14 mouse cellular contexts compared by ENCODE assay signal in the genomic region with DNA sequence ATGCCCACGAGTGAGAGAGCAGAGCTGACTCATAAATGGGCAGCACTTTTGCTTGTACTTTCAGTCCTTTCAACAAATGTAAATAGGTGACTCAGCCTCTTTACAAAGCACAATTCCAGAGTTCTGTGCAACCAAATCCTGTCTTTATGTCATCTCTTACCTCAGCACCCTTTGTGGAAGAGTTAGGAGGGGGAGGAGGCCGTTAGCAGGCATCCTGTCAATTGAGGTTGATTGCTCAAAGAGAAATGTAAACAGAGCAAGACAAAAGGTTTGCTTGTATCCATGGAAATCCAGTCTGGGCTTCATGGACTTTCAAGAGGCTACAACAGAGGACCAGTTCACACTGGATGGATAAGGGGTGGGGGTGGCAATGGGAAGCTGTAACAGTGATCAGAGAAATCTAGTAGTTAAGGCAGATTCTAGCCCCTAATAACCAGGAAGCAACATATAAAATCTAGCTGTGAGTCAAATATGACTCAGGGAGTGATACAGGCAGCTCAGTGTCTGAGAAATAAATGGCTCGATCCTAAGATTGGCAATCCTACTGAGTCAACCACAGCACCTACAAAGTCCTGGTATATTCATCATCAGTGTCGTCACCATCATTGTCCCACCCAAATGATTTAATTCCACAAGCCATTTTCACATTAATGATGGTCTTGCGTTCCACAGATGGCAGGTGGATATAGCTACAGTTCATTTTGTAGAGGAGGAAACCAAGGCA.
A peak's percentile ranks its signal among the peaks of the same experiment; 100 is the strongest.
DNase-seq lines count a peak whose midpoint lies in the region; ATAC-seq and TF ChIP-seq lines count a peak whose summit lies in the region.
"Had no signal": no experiment of that assay in that cellular context is flagged by ENCODE, and none has a peak within 500 bp of the region (broad histone marks: within the 10 kb centered on the region; RNA-seq: fewer than 3 reads in every experiment).

No protein-coding gene starts in this region.

- H3K27ac ChIP-seq in lung, postnatal 0 days (ENCODE audit: low read length): no peak overlapping the region
- no peak overlapping the region for H3K27ac ChIP-seq in hindbrain, embryonic 13.5 days
- no peak overlapping the region for H3K27ac ChIP-seq in stomach, embryonic 15.5 days
- H3K27ac ChIP-seq: heart, embryonic 15.5 days; kidney, postnatal 0 days; liver, embryonic 13.5 days had no signal

- intact Hi-C loops in gastrocnemius, postnatal 36 days (cut with DNase I): no loop called here

- H3K27me3 ChIP-seq in lung, postnatal 0 days (replicated peaks; ENCODE audit: insufficient read depth, low read length): no peaks in the 10 kb centered on the region
- no peaks in the 10 kb centered on the region for H3K27me3 ChIP-seq in hindbrain, embryonic 13.5 days
- H3K27me3 ChIP-seq in stomach, embryonic 15.5 days (replicated peaks): no peaks in the 10 kb centered on the region
- H3K27me3 ChIP-seq: heart, embryonic 15.5 days; liver, embryonic 13.5 days; megakaryocyte, embryonic 14.5 days had no signal

- no peak for TF ChIP-seq CTCF in lung, postnatal 0 days (IDR thresholded peaks at IDR 0.05)

- TF ChIP-seq EP300 in lung, postnatal 0 days (IDR thresholded peaks at IDR 0.05): no peak

- DNase-seq in lung, postnatal 0 days (ENCODE audit: low spot score): peak; percentile 42
- DNase-seq in lung, postnatal 25 days (ENCODE audit: low spot score): no peak
- DNase-seq in embryo, embryonic 9.5 days (ENCODE audit: extremely low spot score): peak; percentile 14
- DNase-seq in thymus, postnatal 10 days (ENCODE audit: low spot score in 2 of 2): no peak
- DNase-seq in gastrocnemius, postnatal 36 days: no peak
- DNase-seq in gastrocnemius, postnatal 4 days (ENCODE audit: low spot score in 2 of 2): no peak
- DNase-seq: adrenal gland, postnatal 10 days; cerebellum, adult 9-11 months; liver, embryonic 13.5 days had no signal

- no peaks in the 10 kb centered on the region for H3K4me1 ChIP-seq in lung, postnatal 0 days (ENCODE audit: insufficient read depth, low read depth, low read length)
- no peaks in the 10 kb centered on the region; the same call in 1 of the 2 replicates for H3K4me1 ChIP-seq in hindbrain, embryonic 13.5 days (replicated peaks)
- no peaks in the 10 kb centered on the region for H3K4me1 ChIP-seq in stomach, embryonic 15.5 days
- H3K4me1 ChIP-seq: heart, embryonic 15.5 days; liver, embryonic 13.5 days; megakaryocyte, embryonic 14.5 days had no signal

- no peak overlapping the region for H3K9ac ChIP-seq in lung, postnatal 0 days (replicated peaks; ENCODE audit: low read depth)
- no peak overlapping the region for H3K9ac ChIP-seq in hindbrain, embryonic 13.5 days
- H3K9ac ChIP-seq in stomach, embryonic 15.5 days: no peak overlapping the region
- H3K9ac ChIP-seq: heart, embryonic 15.5 days; liver, embryonic 13.5 days had no signal

- 54% methylated on average over 5 of the region's 5 CpGs for WGBS in lung, postnatal 0 days
- WGBS in hindbrain, embryonic 13.5 days: 56% methylated on average over 5 of the region's 5 CpGs
- 53% methylated on average over 5 of the region's 5 CpGs for WGBS in stomach, embryonic 15.5 days

- H3K4me2 ChIP-seq in lung, postnatal 0 days (replicated peaks; ENCODE audit: low read depth, low read length): no peak overlapping the region
- H3K4me2 ChIP-seq in hindbrain, embryonic 13.5 days: no peak overlapping the region
- H3K4me2 ChIP-seq in stomach, embryonic 15.5 days: no peak overlapping the region
- H3K4me2 ChIP-seq: heart, embryonic 15.5 days; liver, embryonic 13.5 days had no signal

- no peak overlapping the region for H3K4me3 ChIP-seq in lung, postnatal 0 days (ENCODE audit: low read depth, low read length)
- no peak overlapping the region for H3K4me3 ChIP-seq in hindbrain, embryonic 13.5 days
- no peak overlapping the region for H3K4me3 ChIP-seq in stomach, embryonic 15.5 days (replicated peaks)
- H3K4me3 ChIP-seq: heart, embryonic 15.5 days; liver, embryonic 13.5 days; megakaryocyte, embryonic 14.5 days had no signal

- no peaks in the 10 kb centered on the region for H3K9me3 ChIP-seq in lung, postnatal 0 days (ENCODE audit: low read length)
- H3K9me3 ChIP-seq in hindbrain, embryonic 13.5 days: no peaks in the 10 kb centered on the region
- H3K9me3 ChIP-seq in stomach, embryonic 15.5 days: no peaks in the 10 kb centered on the region
- H3K9me3 ChIP-seq: heart, embryonic 15.5 days; liver, embryonic 13.5 days; megakaryocyte, embryonic 14.5 days had no signal

- ATAC-seq in lung, postnatal 0 days: peak; percentile 28; the same call in 1 of the 2 replicates
- ATAC-seq in hindbrain, embryonic 13.5 days (ENCODE audit: low FRiP score): peak; percentile 75
- peak; percentile 79 for ATAC-seq in stomach, embryonic 15.5 days (ENCODE audit: insufficient read depth, low FRiP score, low read depth)

- H3K36me3 ChIP-seq in lung, postnatal 0 days (ENCODE audit: insufficient read depth, low read length): no peaks in the 10 kb centered on the region
- H3K36me3 ChIP-seq in hindbrain, embryonic 13.5 days: no peaks in the 10 kb centered on the region
- no peaks in the 10 kb centered on the region for H3K36me3 ChIP-seq in stomach, embryonic 15.5 days
- H3K36me3 ChIP-seq: heart, embryonic 15.5 days; liver, embryonic 13.5 days had no signal

Comparison
In these comparisons a context has a peak if more than half of its experiments do, and no peak if none do; other contexts are left out.
1. DNase-seq: peak in lung, postnatal 0 days (single experiment) and embryo, embryonic 9.5 days (single experiment); none in lung, postnatal 25 days (single experiment), thymus, postnatal 10 days (0 of 2), gastrocnemius, postnatal 36 days (0 of 2) and gastrocnemius, postnatal 4 days (0 of 2).
2. ATAC-seq: peak in every context shown above with its lines; median percentile 79 in stomach, embryonic 15.5 days; 75 in hindbrain, embryonic 13.5 days; 28 in lung, postnatal 0 days.